Mouse (Mus musculus): ENCODE data around the gene Rtn3. TPM values are rescaled to one million over a fixed set of nuclear protein-coding genes. Genes with fewer than 3 reads are reported as not detected.

Rtn3 gene
- total RNA-seq, 2 experiments from 2014 or later = 37.1 to 40.6 TPM

- no peak for DNase-seq
- intact Hi-C loops (cut with DNase I; ENCODE audit: low total_unique reads) = no loop called here
Observed at GRCm38 (mm10) chr19:7493352-7494186, 10.5 kb upstream of the Rtn3 start, which contains the start of gene Atl3. Atl3 (plus strand) TSS chr19:7494040.

- intact Hi-C loops (cut with DNase I; ENCODE audit: low total_unique reads) = no loop called here
- no peak for DNase-seq
Observed at GRCm38 (mm10) chr19:7492682-7493081, 9.6 kb upstream of the Rtn3 start.

DNA sequence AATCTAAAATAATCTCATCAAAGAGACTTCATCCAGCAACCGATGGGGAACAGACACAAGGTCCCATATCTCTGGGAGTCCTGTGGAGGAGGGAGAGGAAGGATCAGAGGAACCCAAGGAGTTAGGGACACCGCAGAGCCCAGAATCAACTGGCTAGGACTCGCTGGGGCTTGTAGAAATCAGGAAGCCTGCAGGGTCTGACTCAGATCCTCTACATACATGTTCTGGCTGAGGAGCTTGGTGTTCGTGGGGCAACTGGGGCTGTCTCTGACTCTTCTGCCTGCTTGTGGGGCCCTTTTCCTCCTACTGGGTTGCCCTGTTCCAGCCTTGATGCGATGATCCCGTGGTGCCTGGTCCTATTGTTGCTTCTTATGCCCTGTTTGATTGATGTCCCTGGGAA, 8.9 kb upstream of the Rtn3 start:
- intact Hi-C loops (cut with DNase I; ENCODE audit: low total_unique reads) = no loop called here
- DNase-seq = no peak

- intact Hi-C loops (cut with DNase I; ENCODE audit: low total_unique reads) = no loop called here
- DNase-seq = no peak
Observed at GRCm38 (mm10) chr19:7487680-7488079, 4.6 kb upstream of the Rtn3 start.

GRCm38 (mm10) chr19:7484076-7484475, 995 bp upstream of the Rtn3 start:
- no peak for DNase-seq
- intact Hi-C loops (cut with DNase I; ENCODE audit: low total_unique reads) = no loop called here

GRCm38 (mm10) chr19:7483512-7483882, 416 bp upstream of the Rtn3 start:
- intact Hi-C loops (cut with DNase I; ENCODE audit: low total_unique reads) = no loop called here
- no peak for DNase-seq

DNA sequence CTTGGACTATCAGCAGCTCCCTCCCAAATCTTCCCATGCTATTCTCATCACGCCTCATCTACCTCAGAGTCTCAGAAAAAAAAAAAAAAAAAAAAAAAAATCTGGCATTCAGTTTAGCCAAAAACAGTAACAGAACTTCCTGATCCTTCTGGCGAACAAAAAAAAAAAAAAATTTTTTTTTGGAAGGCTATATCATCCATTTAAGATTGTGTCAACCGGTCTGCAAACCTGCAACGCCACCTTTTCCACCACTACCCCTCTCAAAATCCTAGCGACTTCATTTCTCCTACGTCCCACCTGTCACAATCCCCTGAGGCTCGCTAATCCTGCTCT, 849 bp downstream of the Rtn3 start:
- intact Hi-C loops (cut with DNase I; ENCODE audit: low total_unique reads) = no loop called here
- DNase-seq = no peak

- intact Hi-C loops (cut with DNase I; ENCODE audit: low total_unique reads) = no loop called here
- DNase-seq = peak; percentile 17
Observed at GRCm38 (mm10) chr19:7481541-7482265, 1.4 kb downstream of the Rtn3 start.

- no peak for DNase-seq
- intact Hi-C loops (cut with DNase I; ENCODE audit: low total_unique reads) = no loop called here
Observed at GRCm38 (mm10) chr19:7479751-7480248, 3.3 kb downstream of the Rtn3 start.

DNA sequence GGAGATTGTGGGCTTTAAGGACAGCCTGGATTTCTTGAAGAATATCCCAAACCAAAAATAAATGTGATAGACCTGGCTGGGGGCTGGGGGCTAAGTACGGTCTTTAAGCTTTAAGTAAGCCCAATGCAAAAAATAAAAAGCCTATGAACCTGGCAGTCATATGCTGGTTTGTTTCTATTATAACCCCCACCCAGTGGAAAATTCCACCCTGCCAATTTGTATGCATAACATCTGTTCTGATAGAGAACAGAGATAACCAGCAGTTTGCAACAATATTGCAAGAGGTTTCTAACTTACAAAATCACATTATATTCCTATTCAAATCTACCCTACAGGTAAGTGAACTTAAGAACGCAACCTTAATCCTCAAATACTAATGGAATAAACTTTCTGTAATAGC, 12.4 kb downstream of the Rtn3 start:
- intact Hi-C loops (cut with DNase I; ENCODE audit: low total_unique reads) = no loop called here

DNA sequence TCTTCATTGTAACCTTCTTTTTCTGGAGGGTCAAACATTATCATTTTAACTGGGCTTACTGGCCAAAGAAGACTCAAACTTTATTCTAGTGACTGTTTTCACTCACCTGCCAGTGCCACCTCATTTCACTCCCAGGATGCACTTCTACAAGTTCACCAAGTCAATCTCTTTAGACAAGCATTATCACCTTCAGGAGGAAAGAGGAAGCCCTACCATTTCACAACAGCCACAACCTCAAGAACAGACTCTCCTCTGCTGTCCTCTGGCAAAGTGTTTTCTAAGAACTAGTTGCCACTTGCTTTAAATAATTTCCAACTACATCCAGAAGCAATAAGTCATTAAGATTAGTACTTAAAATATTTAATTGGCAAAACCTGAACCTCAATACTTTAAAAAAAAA, 15.2 kb downstream of the Rtn3 start:
- intact Hi-C loops (cut with DNase I; ENCODE audit: low total_unique reads) = no loop called here
- no peak for DNase-seq

More for the DNA sequence above, 12.4 kb downstream of the Rtn3 start:
- DNase-seq = no peak

- intact Hi-C loops (cut with DNase I; ENCODE audit: low total_unique reads) = no loop called here
- DNase-seq = no peak
Observed at GRCm38 (mm10) chr19:7459370-7459769, 23.7 kb downstream of the Rtn3 start.

DNA sequence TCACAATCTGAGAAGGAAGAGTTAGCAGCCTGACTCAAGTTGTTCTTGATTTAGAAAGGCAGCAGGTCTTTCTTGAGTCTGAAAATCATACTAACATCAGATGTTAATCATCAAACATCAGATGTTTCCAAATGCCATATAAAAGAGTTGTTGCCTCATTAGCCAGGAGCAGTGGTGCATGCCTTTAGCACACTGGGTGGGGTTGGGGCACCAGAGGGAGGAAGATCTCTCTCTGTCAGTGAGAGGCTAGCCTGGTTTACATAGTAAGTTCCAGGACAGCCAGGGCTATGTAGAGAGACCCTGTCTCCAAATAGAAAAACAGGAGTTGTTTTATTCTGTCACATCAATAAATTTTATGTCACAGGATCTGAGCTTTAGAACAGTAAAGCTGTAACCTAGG, 24.2 kb downstream of the Rtn3 start:
- intact Hi-C loops (cut with DNase I; ENCODE audit: low total_unique reads) = no loop called here
- DNase-seq = no peak

DNA sequence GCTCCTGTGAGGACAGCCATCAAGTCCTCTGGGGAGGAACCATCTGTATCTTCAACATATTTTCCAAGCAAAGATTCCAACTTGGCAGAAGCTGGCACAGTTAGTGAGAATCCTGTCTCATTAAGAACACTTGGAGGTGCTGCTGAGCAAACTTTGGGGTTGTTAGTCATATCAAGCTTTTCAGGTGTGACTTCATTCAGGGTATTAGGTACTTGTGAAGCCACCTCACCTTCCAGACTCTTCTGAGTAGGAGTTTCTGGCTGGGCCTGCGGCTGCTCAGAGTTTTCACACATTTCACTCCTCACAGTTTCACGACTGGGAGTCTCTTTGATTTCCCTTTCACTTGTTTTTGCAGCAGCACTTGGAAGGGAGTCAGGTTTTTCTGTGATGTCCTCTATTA, 26.3 kb downstream of the Rtn3 start:
- intact Hi-C loops (cut with DNase I; ENCODE audit: low total_unique reads) = no loop called here
- DNase-seq = no peak

GRCm38 (mm10) chr19:7445596-7445995, 37.5 kb downstream of the Rtn3 start:
- intact Hi-C loops (cut with DNase I; ENCODE audit: low total_unique reads) = loop anchor here (10.0 kb wide), 1 partner anchor 149 kb away; no protein-coding TSS in a partner anchor
- no peak for DNase-seq

DNA sequence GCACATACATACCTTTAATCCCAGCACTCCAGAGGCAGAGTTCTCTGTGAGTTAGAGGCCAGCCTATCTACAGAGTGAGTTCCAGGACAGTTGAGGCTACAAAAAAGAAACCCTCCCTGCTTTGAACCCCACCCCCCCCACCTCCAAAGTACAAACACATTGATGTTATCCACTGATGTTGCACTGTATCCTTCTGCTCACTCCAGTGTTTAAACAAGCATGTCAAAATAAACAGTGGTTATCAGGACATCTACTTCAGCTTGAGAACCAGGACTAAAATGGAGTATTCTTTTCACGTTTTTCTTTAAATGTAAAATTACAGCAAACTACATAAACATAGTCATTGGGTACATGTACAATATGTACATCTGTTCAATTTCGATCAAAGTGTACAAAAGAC, 38.0 kb downstream of the Rtn3 start:
- DNase-seq = no peak
- intact Hi-C loops (cut with DNase I; ENCODE audit: low total_unique reads) = loop anchor here (10.0 kb wide), 1 partner anchor 150 kb away; no protein-coding TSS in a partner anchor

DNA sequence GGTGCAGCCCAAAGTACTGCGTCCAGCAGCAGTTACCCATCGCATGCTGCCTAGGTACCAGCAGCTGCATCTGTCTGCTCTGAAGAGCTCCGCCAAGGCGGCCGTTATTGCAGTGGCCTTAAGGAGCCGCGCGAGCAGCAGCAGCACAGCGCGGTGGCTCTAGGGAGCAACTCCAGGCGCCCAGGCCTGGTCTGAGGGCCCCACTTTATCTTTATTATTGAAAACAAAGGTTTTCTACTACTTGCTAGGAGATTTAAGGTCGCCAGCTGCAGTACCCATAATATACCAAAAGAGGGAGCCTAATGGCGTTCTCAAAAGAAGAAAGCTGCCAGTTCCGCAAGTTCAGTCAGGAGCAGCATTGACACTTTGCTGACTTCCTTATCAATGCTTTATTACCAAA, 41.6 kb downstream of the Rtn3 start:
- intact Hi-C loops (cut with DNase I; ENCODE audit: low total_unique reads) = loop anchor here (10.0 kb wide), 1 partner anchor 153 kb away; no protein-coding TSS in a partner anchor
- peak; percentile 53 for DNase-seq

DNA sequence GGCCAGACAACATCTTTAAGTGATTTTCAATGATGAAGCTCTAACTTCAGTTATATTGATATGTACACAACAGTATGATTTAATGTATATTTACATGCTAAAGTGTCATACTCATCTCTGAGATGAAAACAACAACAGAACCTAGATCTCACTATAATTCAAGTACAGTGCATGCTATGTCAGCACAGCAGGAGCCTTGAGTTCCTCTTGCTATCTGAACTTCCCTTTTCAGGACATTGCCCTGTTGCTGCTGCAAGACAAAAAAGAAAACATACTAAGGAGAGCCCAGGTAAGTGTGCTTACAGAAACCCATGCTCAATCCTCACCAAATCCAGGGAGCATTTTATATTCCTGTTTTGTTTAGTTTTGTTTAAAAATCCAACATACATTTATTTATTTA, 44.8 kb downstream of the Rtn3 start:
- no peak for DNase-seq
- intact Hi-C loops (cut with DNase I; ENCODE audit: low total_unique reads) = no loop called here

DNA sequence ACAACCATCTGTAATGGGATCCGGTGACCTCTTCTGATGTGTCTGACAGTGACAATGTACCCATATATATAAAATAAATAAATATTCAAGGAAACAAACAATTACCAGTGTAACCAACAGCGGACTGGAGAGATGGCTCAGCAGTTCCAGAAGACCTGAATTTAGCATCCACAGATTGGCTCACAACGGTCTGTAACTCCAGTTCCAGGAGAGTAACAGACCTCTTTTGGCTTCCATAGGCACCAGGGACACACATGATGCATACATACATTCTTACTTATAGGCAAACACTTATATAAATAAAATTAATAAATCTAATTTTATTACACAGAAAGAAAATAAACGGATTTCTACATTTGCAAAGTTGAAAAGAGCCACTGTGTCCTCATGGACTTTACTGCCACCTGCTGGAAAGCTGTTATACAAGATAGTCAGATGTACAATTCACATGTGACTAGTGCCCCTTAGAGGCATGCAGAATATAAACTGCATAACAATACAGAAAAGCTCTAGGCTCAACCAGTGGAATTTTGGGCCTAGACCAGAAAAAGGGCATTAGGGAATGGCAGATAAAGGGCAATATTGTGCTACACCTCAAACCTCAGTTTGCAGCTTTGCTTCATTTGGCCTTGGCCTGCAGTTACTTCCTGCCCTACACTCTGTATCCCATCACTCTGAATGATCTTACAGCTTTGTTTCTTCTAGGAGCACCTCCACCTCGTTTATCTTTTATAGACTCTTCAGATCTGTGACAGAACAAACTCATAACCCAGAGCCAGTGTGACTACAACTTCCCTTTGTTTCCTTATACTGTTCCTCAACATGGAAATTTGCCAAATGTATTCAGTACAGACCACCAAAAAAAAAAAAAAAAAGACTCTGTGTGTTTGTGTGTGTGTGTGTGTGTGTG, 46.8 kb downstream of the Rtn3 start:
- no peak for DNase-seq
- intact Hi-C loops (cut with DNase I; ENCODE audit: low total_unique reads) = no loop called here

DNA sequence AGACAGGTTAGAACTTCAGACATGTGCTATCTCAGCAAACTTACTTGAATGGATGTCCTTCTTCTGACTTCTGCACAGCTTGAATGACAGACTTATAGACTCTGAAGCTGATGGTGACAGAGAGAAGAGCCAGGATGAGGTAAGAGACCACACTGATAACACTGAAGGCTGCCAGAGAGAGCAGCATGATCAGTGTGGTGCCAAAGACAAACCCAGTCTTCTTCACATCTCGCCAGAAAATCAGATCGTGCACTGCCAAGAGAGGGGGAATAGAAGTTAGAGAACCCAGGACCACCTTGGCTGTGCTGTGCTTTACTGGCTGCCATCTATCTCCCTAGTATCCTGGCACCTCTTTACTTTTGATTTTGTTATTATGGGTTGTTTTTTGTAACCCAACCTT, 48.2 kb downstream of the Rtn3 start:
- intact Hi-C loops (cut with DNase I; ENCODE audit: low total_unique reads) = no loop called here
- DNase-seq = no peak

Measured in gastrocnemius, postnatal 14 days (tissue).